Mouse (Mus musculus) brown adipose tissue, adult 24 weeks (tissue): ENCODE measurements around the gene Cntn5. TPM values are rescaled to one million over a fixed set of nuclear protein-coding genes. Genes with fewer than 3 reads are reported as not detected.

ENCODE experiments used
- H3K27ac ChIP-seq: fragments of 200-500 bp; replicated peaks from 2 replicates; pipeline ENCODE4 v1.5.1; 2012; ENCODE audit warnings: low read depth, mild to moderate bottlenecking, low read length
- H3K4me1 ChIP-seq: fragments of 200-500 bp; 2 replicates; pipeline ENCODE4 v1.6.1; 2012; ENCODE audit warnings: low read length, mixed read lengths; ENCODE audit not compliant: control insufficient read depth, insufficient read depth, insufficient read length
- H3K4me3 ChIP-seq: fragments of 200-500 bp; 2 replicates; pipeline ENCODE4 v1.5.1; 2012; ENCODE audit warnings: low read depth, mild to moderate bottlenecking, low read length, moderate library complexity; ENCODE audit not compliant: insufficient read depth
- polyA plus RNA-seq: library from polyadenylated mRNA; stranded (reverse); fragments of >200 nt; gene quantifications from 2 replicates; pipeline ENCODE4 v1.2.4, GENCODE M21; 2012; ENCODE audit not compliant: missing spikeins, insufficient read depth, insufficient read length

Cntn5 gene
- polyA plus RNA-seq, 1 experiment = not detected

- Histone ChIP-seq H3K4me1 (no peaks in the 10 kb centered on the region), H3K4me3 (no peak overlapping the region), H3K27ac (no peak overlapping the region)
Observed at GRCm38 (mm10) chr9:10400099-10400498, 504.5 kb downstream of the Cntn5 start.

- Histone ChIP-seq H3K4me1 (no peaks in the 10 kb centered on the region), H3K4me3 (no peak overlapping the region), H3K27ac (no peak overlapping the region)
Observed at GRCm38 (mm10) chr9:10389863-10390262, 514.7 kb downstream of the Cntn5 start.

GRCm38 (mm10) chr9:10384455-10384854 lies 520.1 kb downstream of the Cntn5 start:
- Histone ChIP-seq H3K4me1 (no peaks in the 10 kb centered on the region), H3K4me3 (no peak overlapping the region), H3K27ac (no peak overlapping the region)

GRCm38 (mm10) chr9:10383140-10383539 lies 521.4 kb downstream of the Cntn5 start:
- no peaks in the 10 kb centered on the region for H3K4me1 ChIP-seq
- no peak overlapping the region for H3K4me3 ChIP-seq
- no peak overlapping the region for H3K27ac ChIP-seq

- no peaks in the 10 kb centered on the region for H3K4me1 ChIP-seq
- no peak overlapping the region for H3K4me3 ChIP-seq
- no peak overlapping the region for H3K27ac ChIP-seq
Observed at GRCm38 (mm10) chr9:10381701-10382100, 522.9 kb downstream of the Cntn5 start.

- Histone ChIP-seq H3K4me3 (no peak overlapping the region), H3K4me1 (no peaks in the 10 kb centered on the region), H3K27ac (no peak overlapping the region)
Observed at GRCm38 (mm10) chr9:10376261-10376660, 528.3 kb downstream of the Cntn5 start.

- H3K27ac ChIP-seq = no peak overlapping the region
- no peaks in the 10 kb centered on the region for H3K4me1 ChIP-seq
- H3K4me3 ChIP-seq = no peak overlapping the region
Observed at GRCm38 (mm10) chr9:10368971-10369370, 535.6 kb downstream of the Cntn5 start.

GRCm38 (mm10) chr9:10368410-10368809 lies 536.2 kb downstream of the Cntn5 start:
- H3K4me3 ChIP-seq = no peak overlapping the region
- H3K27ac ChIP-seq = no peak overlapping the region
- no peaks in the 10 kb centered on the region for H3K4me1 ChIP-seq

GRCm38 (mm10) chr9:10366246-10366955 lies 538.2 kb downstream of the Cntn5 start:
- no peaks in the 10 kb centered on the region for H3K4me1 ChIP-seq
- H3K4me3 ChIP-seq = no peak overlapping the region
- no peak overlapping the region for H3K27ac ChIP-seq

GRCm38 (mm10) chr9:10350909-10351655 lies 553.5 kb downstream of the Cntn5 start:
- Histone ChIP-seq H3K4me1 (no peaks in the 10 kb centered on the region), H3K4me3 (no peak overlapping the region), H3K27ac (no peak overlapping the region)

- Histone ChIP-seq H3K4me1 (no peaks in the 10 kb centered on the region), H3K4me3 (no peak overlapping the region), H3K27ac (no peak overlapping the region)
Observed at GRCm38 (mm10) chr9:10348741-10349140, 555.8 kb downstream of the Cntn5 start.

GRCm38 (mm10) chr9:10348222-10348621 lies 556.4 kb downstream of the Cntn5 start:
- H3K27ac ChIP-seq = no peak overlapping the region
- no peaks in the 10 kb centered on the region for H3K4me1 ChIP-seq
- H3K4me3 ChIP-seq = no peak overlapping the region

- no peak overlapping the region for H3K27ac ChIP-seq
- no peak overlapping the region for H3K4me3 ChIP-seq
- H3K4me1 ChIP-seq = no peaks in the 10 kb centered on the region
Observed at GRCm38 (mm10) chr9:10340751-10341150, 563.8 kb downstream of the Cntn5 start.

GRCm38 (mm10) chr9:10339716-10340115 lies 564.9 kb downstream of the Cntn5 start:
- H3K4me1 ChIP-seq = no peaks in the 10 kb centered on the region
- no peak overlapping the region for H3K4me3 ChIP-seq
- H3K27ac ChIP-seq = no peak overlapping the region

GRCm38 (mm10) chr9:10324697-10325368 lies 579.7 kb downstream of the Cntn5 start:
- Histone ChIP-seq H3K27ac (no peak overlapping the region), H3K4me1 (no peaks in the 10 kb centered on the region), H3K4me3 (no peak overlapping the region)
